Mouse (Mus musculus) thymus, postnatal 14 days (tissue): Measurements from ENCODE around the gene Gm49318.
"Not testable (repeated sequence)": the region's sequence is repeated elsewhere in the genome, so short reads cannot be mapped to it uniquely, and the experiment has no call there.

Source experiments
- DNase-seq: peaks from one replicate; pipeline ENCODE4 v3.0.0; 2021

The Gm49318 gene

DNA sequence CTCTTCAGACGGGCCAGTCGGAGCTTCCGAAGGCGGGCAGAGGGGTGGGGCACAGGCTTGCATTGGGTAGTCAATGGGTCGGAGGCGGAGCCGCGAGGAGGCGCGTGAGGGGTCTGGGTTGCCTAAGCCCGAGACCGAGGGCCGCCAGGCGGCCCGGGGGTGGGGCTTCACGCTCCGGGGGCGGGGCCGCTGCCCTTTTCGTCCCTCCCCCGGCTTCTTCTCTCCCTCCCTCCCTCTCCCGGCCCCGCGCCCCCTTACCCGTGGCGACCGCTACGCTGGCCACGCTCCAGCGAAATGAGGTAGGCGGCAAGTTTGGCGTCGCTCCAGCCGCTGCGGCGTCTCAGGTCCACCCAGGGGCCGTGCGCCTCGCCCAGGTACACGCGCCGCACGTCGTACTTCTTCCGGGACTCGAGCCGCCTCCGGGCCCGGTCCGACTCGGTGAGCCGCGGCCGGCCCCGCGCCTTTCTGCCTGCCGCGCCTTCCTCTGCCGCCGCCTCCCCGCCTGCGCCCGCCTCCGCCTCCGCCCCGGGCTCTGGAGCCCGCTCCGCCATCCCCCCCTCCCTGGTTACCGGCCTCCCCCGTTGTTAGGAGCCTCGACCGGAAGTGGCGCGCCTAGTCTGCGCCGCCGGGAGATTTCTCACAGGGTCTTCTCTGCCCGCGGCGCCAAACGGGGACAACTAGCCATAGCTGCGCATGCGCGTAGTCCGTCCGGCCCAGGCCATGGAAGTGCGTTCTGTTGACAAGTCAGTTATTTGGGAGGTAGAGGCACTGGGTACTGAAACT, at the start of gene Gm49318, which contains the start of gene Zfp653:
Gene Gm49318 (minus strand): TSS at position 469 of the 783 bp plus-strand sequence.
Gene Zfp653 (minus strand): TSS at position 586 of the 783 bp plus-strand sequence.
- peak; percentile 97 for DNase-seq

DNA sequence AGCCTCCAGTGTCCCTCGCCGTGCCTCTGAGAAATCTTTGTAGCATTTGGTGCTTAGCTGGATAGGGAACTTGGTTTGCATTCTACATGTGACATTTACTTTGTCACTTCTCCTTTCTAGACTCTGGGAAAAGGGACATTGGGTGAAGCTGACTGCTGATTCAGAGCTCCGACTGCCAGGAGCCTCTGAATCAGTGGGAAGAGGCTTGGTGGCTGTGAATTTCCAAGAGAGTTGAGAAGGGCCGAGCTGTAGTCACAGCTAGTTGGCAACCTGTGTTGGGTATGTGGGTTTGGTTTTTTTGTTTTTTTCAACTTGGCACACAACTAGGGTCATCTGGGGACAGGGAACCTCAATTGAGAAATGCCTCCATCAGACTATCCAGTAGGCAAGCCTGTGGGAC, 48.5 kb upstream of the Gm49318 start:
- DNase-seq, result no peak

DNA sequence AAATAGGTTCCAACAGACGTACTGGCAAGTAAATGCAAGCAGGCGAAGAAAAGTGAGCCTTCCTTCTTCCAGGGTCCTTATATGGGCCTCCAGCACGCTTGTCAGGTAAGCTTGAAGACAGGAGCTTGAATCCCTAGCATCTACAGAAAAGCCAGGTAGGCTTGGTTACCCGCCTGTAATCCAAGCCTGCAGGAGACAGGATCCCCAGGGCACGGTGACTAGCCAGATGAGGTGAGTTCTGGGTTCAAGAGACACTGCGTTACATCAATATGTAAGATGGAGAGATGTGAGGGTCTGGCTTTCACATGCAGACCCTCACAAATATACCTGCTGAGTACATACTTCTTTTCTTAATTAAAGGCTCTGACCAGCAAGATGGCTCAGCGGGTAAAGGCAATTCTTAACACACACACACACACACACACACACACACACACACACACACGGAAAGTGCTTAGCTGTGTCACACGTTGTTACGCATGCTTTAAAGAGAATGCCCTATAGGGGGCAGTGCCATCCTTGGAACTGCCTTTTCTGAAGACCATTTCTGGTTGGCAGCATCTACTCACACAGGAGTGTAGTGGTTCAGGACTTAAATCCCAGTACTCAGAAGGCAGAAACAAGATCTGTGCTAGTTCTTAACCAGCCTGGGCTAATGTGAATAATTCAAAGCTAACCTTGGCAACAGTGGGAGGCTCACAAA, 46.8 kb upstream of the Gm49318 start:
- DNase-seq, result peak; percentile 79

DNA sequence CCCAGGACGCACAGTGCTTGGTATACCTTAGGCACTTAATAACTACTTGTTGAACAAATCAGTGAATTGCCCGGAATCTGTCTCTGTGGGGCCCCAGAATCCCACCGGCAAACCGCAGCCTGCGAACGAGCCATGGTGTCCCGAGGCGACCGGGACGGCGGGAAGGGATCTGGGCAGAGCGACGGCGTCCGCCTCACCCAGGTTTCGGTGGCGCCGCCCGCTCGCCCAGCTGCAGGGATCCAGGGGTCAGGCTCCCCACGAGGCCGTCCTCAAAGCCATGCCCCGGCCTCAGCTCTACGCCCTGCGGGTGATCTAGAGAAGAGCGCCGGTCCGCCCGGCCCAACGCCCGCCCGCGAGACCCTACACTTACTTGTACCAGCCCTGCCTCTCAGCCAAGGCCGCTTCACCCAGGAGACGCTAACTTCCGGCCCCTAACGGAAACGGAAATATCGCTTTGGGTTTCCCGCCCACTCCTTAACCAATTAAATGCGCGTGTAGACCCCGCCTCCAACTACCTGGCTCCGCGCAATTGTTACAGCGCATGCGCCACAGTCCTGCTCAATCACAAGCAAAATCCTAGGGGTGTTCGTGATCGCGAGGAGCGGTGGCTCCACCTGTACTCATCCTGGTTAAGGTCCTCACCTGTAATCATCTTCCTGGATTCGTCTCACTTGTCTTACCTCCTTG, 45.8 kb upstream of the Gm49318 start, which contains the start of gene Elof1:
Gene Elof1 (minus strand): TSS at position 433 of the 687 bp plus-strand sequence.
- peak; percentile 95 for DNase-seq

DNA sequence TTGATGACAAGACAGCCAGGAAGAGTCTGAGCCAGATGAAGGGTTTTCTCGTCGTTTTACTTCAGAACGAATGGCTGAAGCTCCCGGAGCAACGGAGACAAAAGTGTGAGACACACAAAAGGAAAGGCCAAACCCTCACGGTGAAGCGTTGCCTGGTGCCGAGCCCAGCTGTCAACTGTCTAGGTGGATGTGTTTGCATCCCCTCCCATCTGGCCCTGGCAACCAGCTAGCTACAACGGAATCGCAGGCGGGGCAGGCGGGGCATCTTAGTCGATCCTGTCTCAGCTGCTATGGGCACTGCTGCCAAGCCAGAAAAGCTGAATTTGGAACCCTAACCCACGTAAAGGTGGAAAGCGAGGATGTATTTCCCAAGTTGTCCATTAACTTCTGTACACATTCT, 45.0 kb upstream of the Gm49318 start:
- DNase-seq, result peak; percentile 29

DNA sequence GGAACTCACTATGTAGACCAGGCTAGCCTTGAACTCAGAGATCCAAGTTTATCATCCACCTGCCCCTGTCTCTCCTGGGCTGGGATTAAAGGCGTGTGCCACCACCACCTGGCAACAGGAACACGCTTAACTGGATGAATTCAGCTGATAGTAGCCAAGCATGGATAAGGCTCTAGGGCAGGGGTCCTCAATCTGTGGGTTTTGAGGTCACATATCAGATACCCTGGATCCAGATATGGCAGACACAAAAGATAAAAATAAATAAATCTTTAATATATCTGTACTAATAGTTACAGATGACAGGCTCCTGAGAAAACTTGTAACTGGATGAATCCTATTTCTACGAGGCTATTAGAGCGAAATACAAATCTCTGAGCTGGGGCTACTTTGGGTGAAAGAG, 44.6 kb upstream of the Gm49318 start:
- DNase-seq, result no peak

DNA sequence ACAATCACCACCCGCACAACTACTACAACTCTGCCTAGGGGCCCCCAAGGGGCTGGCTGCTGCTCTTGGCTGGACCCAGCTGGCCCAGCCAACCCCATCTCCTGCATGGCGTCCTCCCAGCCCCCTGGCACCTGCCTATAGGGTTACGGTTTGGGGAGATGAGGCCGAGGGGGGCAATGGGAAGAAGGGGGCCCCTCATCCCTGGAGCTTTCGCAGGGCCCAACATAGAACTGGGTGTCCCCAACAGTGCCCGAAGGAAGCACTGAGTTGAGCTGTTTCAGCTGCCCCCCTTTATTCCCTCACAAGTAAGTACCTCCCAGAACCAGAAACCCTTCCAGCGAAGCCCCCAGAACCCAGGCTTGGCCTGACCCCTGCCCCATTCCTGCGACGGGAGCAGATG, 37.1 kb upstream of the Gm49318 start:
- DNase-seq, result no peak

DNA sequence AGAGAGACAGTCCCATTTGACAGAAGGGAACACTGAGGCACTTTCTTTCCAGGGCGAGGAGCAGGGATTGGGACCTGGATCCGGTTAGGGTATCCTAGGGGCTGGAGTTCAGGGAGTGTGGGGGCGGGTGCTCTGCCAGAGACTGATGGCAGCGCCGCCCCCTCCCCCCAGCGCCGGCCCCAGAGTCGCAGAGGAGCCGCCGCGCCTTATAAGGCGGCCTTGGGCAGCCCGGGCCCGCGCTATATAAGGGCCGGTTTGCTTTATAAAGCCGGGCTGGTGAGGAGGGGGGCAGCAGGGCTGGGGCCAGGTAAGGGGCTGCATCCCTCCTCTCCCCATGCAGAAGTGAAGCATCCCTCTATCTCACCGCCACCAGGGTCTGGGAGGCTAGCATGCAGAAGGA, 28.9 kb upstream of the Gm49318 start:
- no peak for DNase-seq

DNA sequence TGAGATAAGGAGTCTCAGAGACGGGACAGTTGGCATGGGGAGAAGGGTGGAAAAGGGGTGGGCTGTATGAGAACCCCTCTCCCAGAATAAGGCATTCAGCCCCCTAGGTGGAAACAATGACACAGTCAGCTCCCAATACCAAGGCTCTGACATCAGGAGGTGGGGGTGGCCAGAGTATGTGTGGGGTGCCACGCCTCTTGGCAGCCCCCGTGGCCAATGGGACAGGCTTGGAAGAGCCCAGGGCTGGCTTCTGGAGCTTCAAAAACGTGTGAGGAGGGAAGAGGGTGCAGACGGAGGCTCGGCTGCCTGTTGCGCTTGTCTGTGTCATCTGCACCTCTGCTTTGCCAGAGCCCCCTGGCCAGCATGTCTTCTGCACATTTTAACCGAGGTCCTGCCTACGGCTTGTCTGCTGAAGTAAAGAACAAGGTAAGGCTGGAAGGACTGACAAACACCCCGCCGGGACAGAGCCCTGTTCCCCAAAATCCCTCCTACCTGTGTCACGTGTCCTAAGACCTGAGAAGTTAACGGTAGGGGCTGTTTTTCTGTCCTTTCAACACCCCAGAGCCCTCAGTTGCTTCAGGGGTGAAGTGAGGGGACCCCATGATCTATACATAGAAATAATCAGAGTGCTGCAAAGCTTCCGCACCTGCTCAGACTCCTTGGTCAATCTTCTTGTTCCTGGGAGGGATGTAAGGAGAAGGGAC, 28.1 kb upstream of the Gm49318 start, which contains the start of gene Cnn1:
Gene Cnn1 (plus strand): TSS at position 224 of the 704 bp plus-strand sequence.
- no peak for DNase-seq

DNA sequence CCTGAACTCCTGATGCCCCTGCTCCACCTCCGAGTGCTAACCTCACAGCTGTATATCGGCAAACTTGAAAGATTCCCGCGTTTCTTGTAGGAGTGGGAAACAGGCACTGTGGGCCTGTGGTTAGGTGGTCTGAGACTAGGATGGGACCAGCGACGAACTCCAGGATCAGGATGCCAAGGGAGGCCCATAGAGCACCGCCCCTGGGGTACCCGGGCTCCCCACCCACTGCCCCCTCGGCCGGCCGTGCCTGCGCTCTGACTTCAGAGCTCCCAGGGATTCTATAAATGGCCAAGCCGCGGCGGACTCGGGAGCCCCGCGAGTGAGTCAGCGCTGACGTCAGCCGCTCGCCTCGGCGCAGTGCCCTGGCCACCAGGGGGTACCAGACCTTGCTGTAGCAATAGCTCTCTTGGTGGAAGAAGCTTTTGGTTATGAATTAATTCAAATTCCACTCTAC, 24.8 kb upstream of the Gm49318 start:
- peak; percentile 87 for DNase-seq

DNA sequence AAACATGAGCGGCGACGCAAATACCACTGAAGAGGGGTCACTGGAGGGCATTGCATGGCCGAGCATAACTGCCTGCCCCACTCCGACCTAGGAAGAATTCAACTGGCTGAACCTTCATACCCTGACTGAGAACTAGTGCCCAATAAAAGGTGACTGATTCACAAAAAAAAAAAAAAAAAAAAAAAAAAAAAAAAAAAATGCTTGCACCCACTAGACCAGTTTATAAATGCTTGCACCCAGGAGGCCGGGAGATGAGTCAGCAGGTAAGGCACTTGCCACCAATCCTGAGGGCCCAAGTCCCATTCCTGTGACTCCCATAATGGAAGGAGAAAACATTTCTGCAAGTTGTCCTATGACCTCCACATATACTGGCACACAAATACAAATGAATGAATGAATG, 21.7 kb upstream of the Gm49318 start:
- no peak for DNase-seq

DNA sequence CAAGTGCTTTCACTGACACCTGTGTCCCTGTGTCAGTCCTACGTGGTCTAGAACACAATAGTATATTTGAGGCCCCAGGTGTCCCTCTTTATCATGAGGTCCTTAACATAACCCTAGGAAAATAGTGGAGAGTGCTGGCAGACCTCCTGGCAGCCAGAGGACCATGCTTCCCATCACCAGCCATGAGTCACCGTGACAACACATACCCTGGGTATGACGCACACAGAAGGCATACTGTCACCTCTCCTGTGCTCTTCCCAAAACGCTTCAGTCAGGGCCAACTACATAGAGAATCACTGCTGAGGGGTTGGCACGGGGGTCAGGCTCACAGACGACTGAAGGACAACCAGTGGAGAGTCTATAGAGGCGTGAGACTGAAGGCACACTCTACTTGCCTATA, 18.9 kb upstream of the Gm49318 start:
- DNase-seq, result no peak

DNA sequence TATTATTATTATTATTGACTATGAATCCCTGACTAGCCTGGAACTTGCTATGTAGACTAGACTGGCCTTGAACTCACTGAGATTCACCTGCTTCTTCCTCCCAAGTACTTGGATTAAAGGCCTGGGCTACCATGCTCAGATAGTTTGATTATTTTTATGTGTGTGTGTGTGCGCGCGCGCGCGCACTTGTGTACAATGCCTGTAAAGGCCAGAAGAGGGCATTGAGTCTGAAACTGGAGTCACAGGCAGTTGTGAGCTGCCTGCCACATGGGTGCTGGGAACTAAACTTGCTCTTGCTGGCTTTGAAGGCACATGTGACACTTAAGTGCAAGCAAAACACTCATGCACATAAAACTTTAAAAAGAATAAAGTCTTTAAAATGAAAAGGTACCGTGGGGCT, 18.2 kb upstream of the Gm49318 start:
- no peak for DNase-seq

DNA sequence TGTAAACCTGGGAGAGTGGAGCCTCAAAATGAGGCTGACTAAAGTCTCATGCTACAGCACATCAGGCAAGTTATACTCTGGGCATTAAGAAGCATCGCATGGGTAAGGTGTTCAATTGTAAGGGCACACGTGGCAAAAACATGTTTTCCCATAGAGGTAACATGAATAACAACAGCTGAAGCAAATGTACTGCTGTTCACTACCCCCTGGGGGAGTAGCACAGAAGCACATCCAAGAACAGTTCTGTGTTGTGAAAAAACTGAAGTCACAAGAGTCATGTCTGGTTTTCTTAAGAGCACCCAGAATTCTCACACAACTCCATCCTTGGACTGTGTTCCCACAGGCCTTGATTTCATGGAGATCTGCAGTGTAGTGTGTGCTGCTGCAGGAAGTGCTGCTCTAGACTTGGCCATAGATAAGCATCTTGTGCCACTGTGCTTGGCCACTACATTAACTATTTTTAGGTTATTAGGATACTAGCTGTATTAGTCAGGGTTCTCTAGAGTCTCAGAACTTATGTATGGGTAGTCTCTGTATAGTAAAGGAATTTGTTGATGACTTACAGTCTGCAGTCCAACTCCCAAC, 16.1 kb upstream of the Gm49318 start:
- DNase-seq, result no peak

DNA sequence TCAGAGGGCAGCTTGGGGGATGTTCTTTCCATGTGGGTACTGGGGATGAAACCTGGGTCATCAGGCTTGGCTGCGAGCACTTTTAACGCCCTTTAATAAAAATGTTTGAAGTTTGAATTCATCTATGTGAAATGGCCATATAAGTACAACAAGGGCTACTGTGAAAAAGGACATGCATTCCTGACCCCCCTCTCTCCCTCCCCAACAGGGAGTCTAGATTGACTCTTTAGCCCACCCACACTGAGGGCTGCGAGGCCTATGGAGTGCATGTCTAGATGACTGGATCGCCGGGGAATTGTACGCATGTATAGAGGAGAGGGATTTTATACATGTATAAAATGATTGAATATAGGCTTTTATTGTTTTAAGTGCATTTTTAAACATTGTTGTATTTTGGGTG, 15.0 kb upstream of the Gm49318 start:
- DNase-seq, result no peak

DNA sequence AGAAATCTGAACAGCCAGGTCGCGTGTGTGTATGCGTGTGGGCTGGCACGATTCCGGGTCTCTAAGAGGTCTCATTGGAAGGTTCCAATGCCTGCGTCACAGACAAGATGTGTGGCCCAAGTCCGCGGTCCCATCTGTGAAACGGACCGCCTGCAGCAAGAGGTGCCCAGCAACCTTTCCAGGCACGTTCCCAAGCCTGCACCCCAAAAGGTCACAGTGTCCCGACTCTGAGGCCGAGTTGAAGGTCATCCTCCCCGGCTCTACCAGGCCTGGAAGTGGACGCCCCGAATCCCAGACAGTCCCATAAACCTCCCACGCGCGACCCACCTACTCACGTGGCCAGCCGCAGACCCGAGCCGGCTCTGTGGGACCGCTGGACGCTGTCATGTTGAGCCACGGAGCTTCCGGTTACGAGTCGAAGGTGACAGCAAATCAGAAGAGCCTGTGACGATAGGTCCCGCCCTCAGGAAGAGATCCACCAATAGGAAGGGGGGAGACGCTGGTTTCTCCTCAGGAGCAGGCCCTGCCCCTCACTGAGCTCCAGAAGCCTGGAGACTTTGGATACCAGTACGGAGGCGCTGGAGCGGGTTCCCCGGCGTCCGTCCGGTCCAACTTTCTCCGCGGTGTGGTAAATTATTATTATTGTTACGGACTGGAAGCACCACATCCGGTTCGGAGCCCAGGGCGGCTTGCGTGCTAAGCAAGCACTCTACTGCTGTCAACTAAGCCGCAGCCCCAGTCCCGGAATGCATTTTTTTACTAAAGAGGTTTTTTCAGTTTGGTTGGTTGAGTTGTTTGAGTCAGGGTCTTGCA, 14.2 kb upstream of the Gm49318 start, which contains the start of gene Ecsit:
Gene Ecsit (minus strand): TSS at position 417 of the 813 bp plus-strand sequence.
- DNase-seq, result peak; percentile 92

DNA sequence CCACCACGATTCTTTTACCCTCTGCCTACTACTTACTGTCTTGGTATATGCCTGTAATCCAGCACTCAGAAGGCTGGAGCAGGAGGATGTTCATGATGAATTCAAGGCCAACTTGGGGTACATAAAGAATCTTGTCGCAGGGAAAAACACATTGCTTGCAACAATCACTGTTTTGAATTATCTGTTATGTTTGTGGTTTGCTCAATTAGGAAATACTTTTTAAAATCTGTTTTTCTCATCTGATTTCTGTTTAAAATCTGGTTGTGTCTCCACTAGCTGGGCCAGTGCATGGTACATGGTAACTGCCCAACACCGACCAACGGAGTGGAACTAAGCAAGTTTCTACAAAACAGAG, 13.6 kb upstream of the Gm49318 start:
- no peak for DNase-seq

DNA sequence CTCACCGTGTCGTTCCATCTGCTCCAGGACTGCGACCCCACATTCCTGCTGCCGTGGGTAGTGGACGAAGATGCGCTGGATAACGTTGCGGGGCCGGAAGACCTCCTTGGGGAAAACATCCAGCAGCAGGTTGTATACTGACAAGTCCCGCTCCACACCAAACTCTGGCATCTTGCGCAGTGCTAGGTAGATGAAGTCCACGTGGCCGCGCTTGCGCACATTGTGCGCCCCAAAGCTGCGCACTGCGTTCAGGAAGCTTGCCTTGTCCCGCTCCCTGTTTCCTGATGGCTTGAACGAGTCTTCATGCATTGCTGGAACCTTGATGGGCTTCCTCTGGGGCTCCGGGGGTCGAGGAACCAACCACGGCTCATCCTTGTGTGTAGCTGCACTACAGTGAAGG, 5.2 kb upstream of the Gm49318 start:
- DNase-seq, result no peak

DNA sequence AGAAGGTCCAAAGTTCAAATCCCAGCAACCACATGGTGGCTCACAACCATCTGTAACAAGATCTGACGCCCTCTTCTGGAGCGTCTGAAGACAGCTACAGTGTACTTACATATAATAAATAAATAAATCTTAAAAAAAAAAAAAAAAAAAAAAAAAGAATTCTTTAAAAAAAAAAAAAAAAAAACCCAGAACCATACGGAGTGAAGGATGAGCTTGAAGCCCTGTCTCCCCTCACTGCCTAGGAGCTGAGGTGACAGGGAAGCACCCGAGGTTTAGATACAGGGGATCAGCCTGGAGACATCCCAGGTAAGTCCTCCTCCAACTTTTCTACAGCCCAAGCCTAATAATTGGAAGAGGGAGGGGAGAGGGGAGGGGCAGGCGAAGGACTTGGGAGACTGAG, 4.7 kb upstream of the Gm49318 start:
- not testable (repeated sequence) for DNase-seq

DNA sequence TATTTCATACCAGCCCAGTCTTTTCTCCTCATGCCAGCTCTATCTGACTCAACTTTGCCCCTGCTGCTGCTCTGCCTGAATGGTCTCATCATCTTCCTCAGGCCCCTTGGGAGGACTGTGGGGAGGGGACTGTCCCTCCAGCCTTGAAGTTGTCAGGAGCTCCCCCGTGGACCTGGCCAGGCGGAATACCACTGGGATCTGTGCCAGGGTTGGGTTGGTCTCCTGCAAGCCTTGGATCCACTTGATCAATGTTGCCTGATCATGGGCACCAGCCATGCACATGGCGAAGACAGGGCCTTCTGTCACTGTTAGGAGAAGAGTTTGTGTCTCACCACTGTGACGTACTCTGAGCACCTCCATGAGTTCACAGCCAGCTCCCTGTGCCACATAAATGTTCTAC, 1.2 kb upstream of the Gm49318 start:
- no peak for DNase-seq

DNA sequence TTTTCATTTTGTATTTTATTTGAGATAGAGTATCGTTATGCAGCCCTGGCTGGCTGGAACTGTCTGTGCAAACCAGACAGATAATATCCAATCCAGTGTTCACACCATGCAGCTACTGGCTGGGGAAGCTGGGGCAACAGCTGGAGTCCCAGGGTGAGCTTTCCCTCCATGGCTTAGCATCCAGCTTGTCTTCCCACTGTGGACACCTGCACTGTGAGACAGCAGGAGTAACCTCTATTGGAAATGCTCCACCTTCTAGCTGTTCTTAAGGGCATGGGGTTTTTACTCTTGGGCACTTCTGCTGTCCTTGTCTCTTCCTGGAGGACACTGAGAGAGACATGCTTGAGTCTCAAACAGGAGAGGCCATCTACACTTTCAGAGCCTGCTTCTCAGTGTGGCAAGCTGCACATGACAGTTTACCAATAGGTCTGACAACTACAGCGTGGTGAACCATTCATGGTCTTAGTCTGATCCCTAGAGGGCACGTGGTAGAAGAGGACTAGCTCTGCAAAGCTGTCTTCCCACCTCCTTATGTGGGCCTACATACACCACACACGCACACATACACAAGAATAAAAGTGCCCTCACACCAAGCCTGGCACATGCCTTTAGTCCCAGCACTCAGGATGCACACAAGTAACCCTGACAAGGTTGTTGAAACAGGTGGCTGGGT, 1.0 kb downstream of the Gm49318 start:
- no peak for DNase-seq
